Mouse (Mus musculus) kidney, adult 9 months (tissue): ENCODE results near the gene Olfr295.

Experiments used
- DNase-seq: peaks from one replicate; pipeline ENCODE4 v3.0.0; 2022

The Olfr295 gene

DNA sequence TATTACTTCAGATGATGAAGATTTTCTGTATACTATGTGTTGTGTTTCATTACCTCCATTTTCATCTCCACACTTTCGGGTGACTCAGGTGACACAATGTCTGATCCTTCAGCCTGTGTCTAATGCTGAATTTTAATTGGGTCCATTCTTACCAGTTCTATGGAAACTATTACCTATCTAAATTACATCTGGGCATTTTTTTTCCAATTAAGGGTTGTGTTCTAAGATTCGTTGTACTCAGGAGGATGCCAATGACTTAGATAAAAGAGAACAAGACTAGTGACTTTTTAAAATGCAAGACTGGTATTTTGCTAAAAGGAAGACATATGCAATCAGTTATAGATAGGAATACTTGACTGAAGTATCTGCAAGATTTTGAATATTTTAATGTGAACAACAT lies at the start of gene Olfr295:
Gene Olfr295, plus strand, starts transcription at position 301 of the 400 bp plus-strand sequence.
- DNase-seq, result no peak

DNA sequence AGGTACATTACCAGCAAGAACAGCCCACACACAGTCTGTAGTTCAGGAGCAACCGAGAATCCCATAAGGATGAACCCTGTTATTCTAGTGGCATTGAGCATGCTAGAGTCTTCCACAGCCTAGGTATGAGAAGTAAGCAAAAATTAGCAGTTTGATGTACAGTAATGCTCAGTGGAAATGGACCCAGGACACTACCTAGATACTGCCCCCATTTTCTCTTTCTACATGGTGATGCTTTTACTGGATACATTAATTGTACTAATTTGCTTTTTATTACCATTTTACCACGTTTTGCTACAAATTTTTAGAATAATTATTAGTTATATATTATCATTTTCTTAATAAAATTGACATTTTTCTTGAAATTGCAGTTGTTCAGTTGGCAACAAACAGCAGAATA lies 32.9 kb downstream of the Olfr295 start, which contains the start of gene Olfr294:
Gene Olfr294, minus strand, starts transcription at position 101 of the 400 bp plus-strand sequence.
- DNase-seq, result no peak
